Comparison of ENCODE assay signal across 10 mouse cellular contexts in genomic region chr11:55027204-55027855, GRCm38 (mm10). TPM values are rescaled to one million over a fixed set of nuclear protein-coding genes. Genes with fewer than 3 reads are reported as not detected.
DNase-seq lines count a peak whose midpoint lies in the region; ATAC-seq lines count a peak whose summit lies in the region.
"Had no signal": no experiment of that assay in that cellular context is flagged by ENCODE, and none has a peak within 500 bp of the region (broad histone marks: within the 10 kb centered on the region; RNA-seq: fewer than 3 reads in every experiment).

No protein-coding gene starts in this region.

- H3K9ac ChIP-seq in hindbrain, embryonic 14.5 days: no peak overlapping the region

- H3K4me3 ChIP-seq in hindbrain, embryonic 10.5 days: no peak overlapping the region
- no peak overlapping the region for H3K4me3 ChIP-seq in hindbrain, embryonic 14.5 days (replicated peaks; ENCODE audit: low read length)
- no peak overlapping the region for H3K4me3 ChIP-seq in limb, embryonic 10.5 days

- H3K9me3 ChIP-seq in hindbrain, embryonic 10.5 days: no peaks in the 10 kb centered on the region
- H3K9me3 ChIP-seq in hindbrain, embryonic 14.5 days (ENCODE audit: control insufficient read depth, low read length): no peaks in the 10 kb centered on the region
- H3K9me3 ChIP-seq in limb, embryonic 10.5 days (replicated peaks): no peaks in the 10 kb centered on the region

- peaks cover 56% of the 10 kb centered on the region for H3K4me1 ChIP-seq in hindbrain, embryonic 10.5 days (replicated peaks)
- H3K4me1 ChIP-seq in hindbrain, embryonic 14.5 days (replicated peaks; ENCODE audit: control insufficient read depth, insufficient read depth, low read length): peaks cover 45% of the 10 kb centered on the region
- H3K4me1 ChIP-seq in limb, embryonic 10.5 days: peaks cover 53% of the 10 kb centered on the region

- H3K27me3 ChIP-seq in hindbrain, embryonic 10.5 days (ENCODE audit: insufficient read depth, poor library complexity, severe bottlenecking): peaks cover 14% of the 10 kb centered on the region
- no peaks in the 10 kb centered on the region for H3K27me3 ChIP-seq in hindbrain, embryonic 14.5 days (ENCODE audit: control insufficient read depth, insufficient read depth, low read length)
- H3K27me3 ChIP-seq in limb, embryonic 10.5 days (ENCODE audit: low read depth, poor library complexity, severe bottlenecking): no peaks in the 10 kb centered on the region

- no peaks in the 10 kb centered on the region for H3K36me3 ChIP-seq in hindbrain, embryonic 10.5 days
- no peaks in the 10 kb centered on the region for H3K36me3 ChIP-seq in hindbrain, embryonic 14.5 days (replicated peaks; ENCODE audit: control insufficient read depth, insufficient read depth)
- H3K36me3 ChIP-seq in limb, embryonic 10.5 days: peaks cover 8% of the 10 kb centered on the region; the same call in 1 of the 2 replicates

- peak overlapping the region; percentile 18; the same call in 1 of the 2 replicates for H3K27ac ChIP-seq in hindbrain, embryonic 10.5 days
- H3K27ac ChIP-seq in hindbrain, embryonic 14.5 days: no peak overlapping the region
- 0 out of 2 replicates have a peak overlapping the region, but pooled peaks have one; percentile 30 for H3K27ac ChIP-seq in limb, embryonic 10.5 days

- DNase-seq in hindbrain, embryonic 10.5 days (ENCODE audit: low spot score): no peak
- DNase-seq in hindbrain, embryonic 14.5 days (ENCODE audit: low spot score): no peak
- DNase-seq in urinary bladder, postnatal 25 days (ENCODE audit: low spot score): peak; percentile 37
- no peak for DNase-seq in urinary bladder, adult 2 months (ENCODE audit: low spot score)
- no peak for DNase-seq in limb, embryonic 10.5 days (ENCODE audit: low spot score)
- no peak for DNase-seq in cerebellum, postnatal 14 days
- DNase-seq in thymus, postnatal 10 days (ENCODE audit: low spot score in 2 of 2): no peak
- no peak for DNase-seq in testis, postnatal 10 days (ENCODE audit: low spot score)
- DNase-seq: adrenal gland, adult 8-10 months; cerebellum, adult 9-10 months had no signal

- no peak overlapping the region for H3K4me2 ChIP-seq in hindbrain, embryonic 14.5 days (replicated peaks)

- WGBS in hindbrain, embryonic 10.5 days: 70% methylated on average over 2 of the region's 2 CpGs
- 66% methylated on average over 2 of the region's 2 CpGs for WGBS in hindbrain, embryonic 14.5 days
- WGBS in limb, embryonic 10.5 days: 84% methylated on average over 2 of the region's 2 CpGs

- ATAC-seq in hindbrain, embryonic 14.5 days (ENCODE audit: low FRiP score): no peak

RNA-seq across cellular contexts. Expression of gene Anxa6, which starts 5.9 kb away (rescaled TPM):
- polyA plus RNA-seq in hindbrain, embryonic 10.5 days (2016; fragmentation: Nextera tagmentation; extraction: Ambion mirVana): 61.0 and 68.8 TPM in 2 replicates
- polyA plus RNA-seq in hindbrain, embryonic 14.5 days (2014; fragmentation: Nextera tagmentation; extraction: Ambion mirVana): 68.9 and 71.4 TPM in 2 replicates
- 204 and 234 TPM in 2 replicates for polyA plus RNA-seq in urinary bladder, adult 2 months (2012; rRNA removed)
- 53.5 and 69.1 TPM in 2 replicates for polyA plus RNA-seq in limb, embryonic 10.5 days (2016; fragmentation: Nextera tagmentation; extraction: Ambion mirVana)

RNA-seq across cellular contexts. Expression of gene Ccdc69, which starts 50.6 kb away (rescaled TPM):
- polyA plus RNA-seq in hindbrain, embryonic 10.5 days (2016; fragmentation: Nextera tagmentation; extraction: Ambion mirVana): 0.25 and 0.56 TPM in 2 replicates
- polyA plus RNA-seq in hindbrain, embryonic 14.5 days (2014; fragmentation: Nextera tagmentation; extraction: Ambion mirVana): 0.20 and 0.36 TPM in 2 replicates
- polyA plus RNA-seq in urinary bladder, adult 2 months (2012; rRNA removed): 29.0 and 33.3 TPM in 2 replicates
- 0.61 and 0.85 TPM in 2 replicates for polyA plus RNA-seq in limb, embryonic 10.5 days (2016; fragmentation: Nextera tagmentation; extraction: Ambion mirVana)

Comparison
In these comparisons a context has a peak if more than half of its experiments do, and no peak if none do; other contexts are left out.
1. RNA of gene Ccdc69, which starts 50.6 kb away (polyA plus RNA-seq): 29.0 to 33.3 TPM in urinary bladder, adult 2 months; 0.61 to 0.85 TPM in limb, embryonic 10.5 days, 0.20 to 0.36 TPM in hindbrain, embryonic 14.5 days and 0.25 to 0.56 TPM in hindbrain, embryonic 10.5 days; every median in the first group is over 10 times any median in the second.